In the genomic region with DNA sequence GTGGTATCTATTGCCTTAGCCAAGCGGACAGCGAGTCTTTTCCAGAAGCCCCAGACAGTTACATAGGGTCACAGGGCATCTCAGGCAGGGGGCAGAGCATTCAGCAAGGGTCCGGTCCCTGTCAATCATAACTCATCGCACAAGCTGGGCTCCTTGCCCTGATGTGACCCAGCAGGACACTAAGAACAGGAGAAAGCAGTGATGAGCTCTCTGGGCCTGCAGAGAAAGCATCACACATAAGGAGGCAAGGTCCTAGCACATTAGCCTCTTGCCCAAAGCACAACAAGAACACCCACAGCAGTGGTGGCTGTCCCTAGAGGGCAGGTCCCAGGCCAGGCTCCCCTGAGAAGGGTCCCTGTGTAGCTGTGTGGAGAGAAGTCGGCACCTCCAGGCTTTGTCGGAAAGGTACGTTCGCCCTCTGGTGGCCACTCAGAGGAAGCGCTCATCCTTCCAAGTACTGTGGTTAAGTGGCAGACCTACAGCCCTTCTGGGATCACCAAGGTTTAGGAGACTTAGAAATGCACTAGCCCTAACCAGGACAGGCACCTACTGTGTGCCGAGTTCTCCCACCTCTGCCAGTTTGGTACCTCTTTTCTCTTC, we compare ENCODE assay signal across 8 mouse cellular contexts.
DNase-seq lines count a peak whose midpoint lies in the region; ATAC-seq and TF ChIP-seq lines count a peak whose summit lies in the region.

No protein-coding gene starts in this region.

- TF ChIP-seq CTCF in forebrain, postnatal 0 days (IDR thresholded peaks at IDR 0.05; ENCODE audit: low read depth) = peak; percentile 98
- TF ChIP-seq CTCF in intestine, postnatal 0 days (IDR thresholded peaks at IDR 0.05; ENCODE audit: low read depth) = peak; percentile 98
- peak; percentile 93 for TF ChIP-seq CTCF in liver, postnatal 0 days (IDR thresholded peaks at IDR 0.05; ENCODE audit: low read depth)
- peak; percentile 96 for TF ChIP-seq CTCF in stomach, postnatal 0 days (IDR thresholded peaks at IDR 0.05; ENCODE audit: low read depth)

- H3K36me3 ChIP-seq in forebrain, postnatal 0 days (ENCODE audit: insufficient read depth) = no peaks in the 10 kb centered on the region
- no peaks in the 10 kb centered on the region for H3K36me3 ChIP-seq in intestine, postnatal 0 days (ENCODE audit: control insufficient read depth, insufficient read depth)
- H3K36me3 ChIP-seq in liver, postnatal 0 days (replicated peaks; ENCODE audit: insufficient read depth, low read length) = no peaks in the 10 kb centered on the region
- H3K36me3 ChIP-seq in neural tube, embryonic 13.5 days = no peaks in the 10 kb centered on the region
- H3K36me3 ChIP-seq in stomach, postnatal 0 days (ENCODE audit: control insufficient read depth, insufficient read depth, low read length) = no peaks in the 10 kb centered on the region

- TF ChIP-seq EP300 in liver, postnatal 0 days (IDR thresholded peaks at IDR 0.05; ENCODE audit: low read depth) = no peak
- no peak for TF ChIP-seq EP300 in stomach, postnatal 0 days (optimal IDR thresholded peaks at IDR 0.05)

- no peak overlapping the region for H3K4me3 ChIP-seq in forebrain, postnatal 0 days (ENCODE audit: low read depth, low read length)
- no peak overlapping the region for H3K4me3 ChIP-seq in intestine, postnatal 0 days (ENCODE audit: low read depth, low read length)
- no peak overlapping the region for H3K4me3 ChIP-seq in liver, postnatal 0 days (ENCODE audit: low read depth, low read length)
- no peak overlapping the region for H3K4me3 ChIP-seq in neural tube, embryonic 13.5 days
- no peak overlapping the region for H3K4me3 ChIP-seq in stomach, postnatal 0 days (ENCODE audit: low read depth, low read length)

- 38% methylated on average over 10 of the region's 10 CpGs for WGBS in forebrain, postnatal 0 days
- 32% methylated on average over 10 of the region's 10 CpGs for WGBS in intestine, postnatal 0 days
- 30% methylated on average over 10 of the region's 10 CpGs for WGBS in liver, postnatal 0 days (ENCODE audit: insufficient replicate concordance)
- WGBS in neural tube, embryonic 13.5 days = 34% methylated on average over 10 of the region's 10 CpGs
- WGBS in stomach, postnatal 0 days = 32% methylated on average over 10 of the region's 10 CpGs

- no peak overlapping the region for H3K4me2 ChIP-seq in forebrain, postnatal 0 days (ENCODE audit: low read depth)
- H3K4me2 ChIP-seq in intestine, postnatal 0 days (replicated peaks; ENCODE audit: low read depth) = no peak overlapping the region
- H3K4me2 ChIP-seq in liver, postnatal 0 days (ENCODE audit: low read depth, low read length) = no peak overlapping the region
- no peak overlapping the region for H3K4me2 ChIP-seq in neural tube, embryonic 13.5 days
- no peak overlapping the region for H3K4me2 ChIP-seq in stomach, postnatal 0 days (replicated peaks; ENCODE audit: low read depth)

- no peaks in the 10 kb centered on the region for H3K9me3 ChIP-seq in forebrain, postnatal 0 days (ENCODE audit: low read length)
- no peaks in the 10 kb centered on the region for H3K9me3 ChIP-seq in intestine, postnatal 0 days (ENCODE audit: control insufficient read depth)
- 0 out of 2 replicates have a peak, but pooled peaks cover under 1% of the 10 kb centered on the region for H3K9me3 ChIP-seq in liver, postnatal 0 days (ENCODE audit: low read length)
- peaks cover 2% of the 10 kb centered on the region; the same call in 1 of the 2 replicates for H3K9me3 ChIP-seq in neural tube, embryonic 13.5 days
- no peaks in the 10 kb centered on the region for H3K9me3 ChIP-seq in stomach, postnatal 0 days (ENCODE audit: control insufficient read depth, low read length)

- H3K27me3 ChIP-seq in forebrain, postnatal 0 days (ENCODE audit: insufficient read depth, low read length) = 0 out of 2 replicates have a peak, but pooled peaks cover 3% of the 10 kb centered on the region
- H3K27me3 ChIP-seq in intestine, postnatal 0 days (replicated peaks; ENCODE audit: control insufficient read depth, insufficient read depth, low read length) = peaks cover 7% of the 10 kb centered on the region; the same call in 1 of the 2 replicates
- no peaks in the 10 kb centered on the region for H3K27me3 ChIP-seq in liver, postnatal 0 days (ENCODE audit: insufficient read depth, low read length)
- peaks cover 11% of the 10 kb centered on the region; the same call in 1 of the 2 replicates for H3K27me3 ChIP-seq in neural tube, embryonic 13.5 days
- H3K27me3 ChIP-seq in stomach, postnatal 0 days (ENCODE audit: control insufficient read depth, insufficient read depth, low read length) = no peaks in the 10 kb centered on the region

- DNase-seq in left cerebral cortex, adult 18-20 months (ENCODE audit: low spot score in 2 of 2) = peak; percentile 57 to 61
- no peak for DNase-seq in left cerebral cortex, adult 11 months (ENCODE audit: low spot score)
- DNase-seq in cerebellum, adult 8-10 months = peak; percentile 49
- peak; percentile 84 for DNase-seq in forebrain, postnatal 0 days
- peak; percentile 67 for DNase-seq in liver, postnatal 0 days
- peak; percentile 62 for DNase-seq in stomach, postnatal 0 days (ENCODE audit: low spot score)

- H3K27ac ChIP-seq in forebrain, postnatal 0 days (ENCODE audit: low read depth, low read length) = no peak overlapping the region
- H3K27ac ChIP-seq in intestine, postnatal 0 days (ENCODE audit: low read depth, low read length) = no peak overlapping the region
- H3K27ac ChIP-seq in liver, postnatal 0 days (ENCODE audit: low read depth) = no peak overlapping the region
- no peak overlapping the region for H3K27ac ChIP-seq in neural tube, embryonic 13.5 days (replicated peaks)
- H3K27ac ChIP-seq in stomach, postnatal 0 days (replicated peaks) = no peak overlapping the region

- H3K4me1 ChIP-seq in forebrain, postnatal 0 days (ENCODE audit: insufficient read depth) = no peaks in the 10 kb centered on the region
- H3K4me1 ChIP-seq in intestine, postnatal 0 days (replicated peaks; ENCODE audit: control insufficient read depth, insufficient read depth, low read length) = no peaks in the 10 kb centered on the region
- no peaks in the 10 kb centered on the region for H3K4me1 ChIP-seq in liver, postnatal 0 days (ENCODE audit: insufficient read depth)
- peaks cover 18% of the 10 kb centered on the region for H3K4me1 ChIP-seq in neural tube, embryonic 13.5 days (replicated peaks)
- H3K4me1 ChIP-seq in stomach, postnatal 0 days (replicated peaks; ENCODE audit: control insufficient read depth, insufficient read depth) = no peaks in the 10 kb centered on the region

- ATAC-seq in forebrain, postnatal 0 days = peak; percentile 70
- peak; percentile 44; the same call in 1 of the 2 replicates for ATAC-seq in intestine, postnatal 0 days
- ATAC-seq in liver, postnatal 0 days = no peak
- ATAC-seq in neural tube, embryonic 13.5 days (ENCODE audit: low read depth) = peak; percentile 71
- ATAC-seq in stomach, postnatal 0 days (ENCODE audit: low FRiP score, low TSS enrichment) = peak; percentile 51

- no peak overlapping the region for H3K9ac ChIP-seq in forebrain, postnatal 0 days
- H3K9ac ChIP-seq in intestine, postnatal 0 days (ENCODE audit: low read depth, low read length) = no peak overlapping the region
- H3K9ac ChIP-seq in liver, postnatal 0 days (replicated peaks) = no peak overlapping the region
- H3K9ac ChIP-seq in neural tube, embryonic 13.5 days = no peak overlapping the region
- H3K9ac ChIP-seq in stomach, postnatal 0 days (ENCODE audit: low read length) = no peak overlapping the region
